Comparison of ENCODE assay signal across 19 mouse cellular contexts in genomic region chr2:77536556-77536955, GRCm38 (mm10).
"Had no signal": no experiment of that assay in that cellular context is flagged by ENCODE, and none has a peak within 500 bp of the region (broad histone marks: within the 10 kb centered on the region; RNA-seq: fewer than 3 reads in every experiment).

No protein-coding gene starts in this region.

- H3K9me3 ChIP-seq: limb, embryonic 10.5 days; limb, embryonic 13.5 days; lung, embryonic 15.5 days had no signal

- H3K27me3 ChIP-seq: limb, embryonic 13.5 days; lung, embryonic 15.5 days had no signal

- H3K36me3 ChIP-seq: limb, embryonic 10.5 days; limb, embryonic 13.5 days; lung, embryonic 15.5 days had no signal

- H3K4me2 ChIP-seq: limb, embryonic 13.5 days; lung, embryonic 15.5 days; midbrain, embryonic 11.5 days had no signal

- H3K4me3 ChIP-seq: layer of hippocampus, adult 2 months; limb, embryonic 10.5 days; limb, embryonic 13.5 days; lung, embryonic 15.5 days had no signal

- H3K4me1 ChIP-seq: limb, embryonic 10.5 days; limb, embryonic 13.5 days; lung, embryonic 15.5 days had no signal

- H3K9ac ChIP-seq: limb, embryonic 13.5 days; liver, embryonic 14.5 days; liver, postnatal 0 days; lung, embryonic 15.5 days had no signal

- DNase-seq: kidney, adult 8-10 months; layer of hippocampus, adult 9-11 months; liver; liver, postnatal 0 days; lung, postnatal 14 days; lung, postnatal 4 days; midbrain, embryonic 14.5 days; right cerebral cortex, adult 18-20 months; right cerebral cortex, postnatal 14 days; right cerebral cortex, postnatal 4 days; thymus, postnatal 36 days had no signal

- ATAC-seq: inflammation-experienced regulatory T-cells, adult 6 months; liver, postnatal 0 days had no signal

- H3K27ac ChIP-seq: kidney, postnatal 0 days; layer of hippocampus, adult 2 months; limb, embryonic 10.5 days; limb, embryonic 13.5 days; liver, embryonic 14.5 days; lung, embryonic 15.5 days had no signal
